ENCODE assay signal across 14 mouse cellular contexts in genomic region chr13:118835078-118835477, GRCm38 (mm10).
DNase-seq lines count a peak whose midpoint lies in the region; ATAC-seq and TF ChIP-seq lines count a peak whose summit lies in the region.
"Had no signal": no experiment of that assay in that cellular context is flagged by ENCODE, and none has a peak within 500 bp of the region (broad histone marks: within the 10 kb centered on the region; RNA-seq: fewer than 3 reads in every experiment).

No protein-coding gene starts in this region.

- H3K9ac ChIP-seq in forebrain, postnatal 0 days: no peak overlapping the region
- H3K9ac ChIP-seq in midbrain, embryonic 14.5 days (replicated peaks; ENCODE audit: low read length): no peak overlapping the region
- H3K9ac ChIP-seq in intestine, postnatal 0 days (ENCODE audit: low read depth, low read length): no peak overlapping the region
- H3K9ac ChIP-seq: embryonic facial prominence, embryonic 15.5 days; heart, embryonic 12.5 days; liver, embryonic 13.5 days had no signal

- DNase-seq in gastrocnemius, postnatal 14 days: peak; percentile 3
- no peak for DNase-seq in gastrocnemius, postnatal 4 days (ENCODE audit: low spot score in 2 of 2)
- DNase-seq in ovary, postnatal 14 days (ENCODE audit: low spot score): peak; percentile 18
- DNase-seq in ovary, adult 18-20 months (ENCODE audit: low spot score): no peak
- DNase-seq in forebrain, postnatal 0 days: peak; percentile 4
- DNase-seq in midbrain, embryonic 14.5 days: peak; percentile 53
- DNase-seq in retina, embryonic 14.5 days (ENCODE audit: low spot score): no peak
- DNase-seq: cerebellum, adult 9-11 months; kidney, postnatal 14 days; liver, embryonic 13.5 days had no signal

- no peaks in the 10 kb centered on the region for H3K9me3 ChIP-seq in forebrain, postnatal 0 days (ENCODE audit: low read length)
- H3K9me3 ChIP-seq in midbrain, embryonic 14.5 days (ENCODE audit: control insufficient read depth, low read length): no peaks in the 10 kb centered on the region
- H3K9me3 ChIP-seq in intestine, postnatal 0 days (ENCODE audit: control insufficient read depth): no peaks in the 10 kb centered on the region
- H3K9me3 ChIP-seq: embryonic facial prominence, embryonic 15.5 days; heart, embryonic 12.5 days; hindbrain, embryonic 10.5 days; liver, embryonic 13.5 days had no signal

- intact Hi-C loops in gastrocnemius, postnatal 14 days (cut with DNase I; ENCODE audit: low total_unique reads): no loop called here

- no peak overlapping the region for H3K4me3 ChIP-seq in forebrain, postnatal 0 days (ENCODE audit: low read depth, low read length)
- no peak overlapping the region for H3K4me3 ChIP-seq in midbrain, embryonic 14.5 days (replicated peaks; ENCODE audit: low read depth, low read length)
- no peak overlapping the region for H3K4me3 ChIP-seq in intestine, postnatal 0 days (ENCODE audit: low read depth, low read length)
- H3K4me3 ChIP-seq: embryonic facial prominence, embryonic 15.5 days; heart, embryonic 12.5 days; hindbrain, embryonic 10.5 days; liver, embryonic 13.5 days had no signal

- 53% methylated on average over 4 of the region's 4 CpGs for WGBS in forebrain, postnatal 0 days
- WGBS in midbrain, embryonic 14.5 days: 62% methylated on average over 4 of the region's 4 CpGs
- 68% methylated on average over 4 of the region's 4 CpGs for WGBS in intestine, postnatal 0 days

- H3K27me3 ChIP-seq in forebrain, postnatal 0 days (ENCODE audit: insufficient read depth, low read length): no peaks in the 10 kb centered on the region
- no peaks in the 10 kb centered on the region for H3K27me3 ChIP-seq in midbrain, embryonic 14.5 days (ENCODE audit: control insufficient read depth, insufficient read depth, low read length)
- no peaks in the 10 kb centered on the region for H3K27me3 ChIP-seq in intestine, postnatal 0 days (replicated peaks; ENCODE audit: control insufficient read depth, insufficient read depth, low read length)
- H3K27me3 ChIP-seq: embryonic facial prominence, embryonic 15.5 days; heart, embryonic 12.5 days; liver, embryonic 13.5 days had no signal

- no peaks in the 10 kb centered on the region for H3K36me3 ChIP-seq in forebrain, postnatal 0 days (ENCODE audit: insufficient read depth)
- no peaks in the 10 kb centered on the region for H3K36me3 ChIP-seq in midbrain, embryonic 14.5 days (ENCODE audit: control insufficient read depth, insufficient read depth, low read length)
- no peaks in the 10 kb centered on the region for H3K36me3 ChIP-seq in intestine, postnatal 0 days (ENCODE audit: control insufficient read depth, insufficient read depth)
- H3K36me3 ChIP-seq: embryonic facial prominence, embryonic 15.5 days; heart, embryonic 12.5 days; hindbrain, embryonic 10.5 days; liver, embryonic 13.5 days had no signal

- H3K4me2 ChIP-seq in forebrain, postnatal 0 days (ENCODE audit: low read depth): no peak overlapping the region
- no peak overlapping the region for H3K4me2 ChIP-seq in midbrain, embryonic 14.5 days (ENCODE audit: low read length)
- H3K4me2 ChIP-seq in intestine, postnatal 0 days (replicated peaks; ENCODE audit: low read depth): no peak overlapping the region
- H3K4me2 ChIP-seq: embryonic facial prominence, embryonic 15.5 days; heart, embryonic 12.5 days; liver, embryonic 13.5 days had no signal

- H3K27ac ChIP-seq in forebrain, postnatal 0 days (ENCODE audit: low read depth, low read length): no peak overlapping the region
- H3K27ac ChIP-seq in midbrain, embryonic 14.5 days (replicated peaks; ENCODE audit: low read depth, low read length): no peak overlapping the region
- no peak overlapping the region for H3K27ac ChIP-seq in intestine, postnatal 0 days (ENCODE audit: low read depth, low read length)
- H3K27ac ChIP-seq: embryonic facial prominence, embryonic 15.5 days; hindbrain, embryonic 10.5 days; liver, embryonic 13.5 days had no signal

- no peak for TF ChIP-seq CTCF in forebrain, postnatal 0 days (IDR thresholded peaks at IDR 0.05; ENCODE audit: low read depth)
- TF ChIP-seq CTCF in intestine, postnatal 0 days (IDR thresholded peaks at IDR 0.05; ENCODE audit: low read depth): no peak

- no peaks in the 10 kb centered on the region for H3K4me1 ChIP-seq in forebrain, postnatal 0 days (ENCODE audit: insufficient read depth)
- no peaks in the 10 kb centered on the region for H3K4me1 ChIP-seq in midbrain, embryonic 14.5 days (ENCODE audit: control insufficient read depth, insufficient read depth, low read length)
- no peaks in the 10 kb centered on the region for H3K4me1 ChIP-seq in intestine, postnatal 0 days (replicated peaks; ENCODE audit: control insufficient read depth, insufficient read depth, low read length)
- H3K4me1 ChIP-seq: embryonic facial prominence, embryonic 15.5 days; heart, embryonic 12.5 days; hindbrain, embryonic 10.5 days had no signal

- no peak for ATAC-seq in forebrain, postnatal 0 days
- ATAC-seq in midbrain, embryonic 14.5 days (ENCODE audit: low FRiP score, low TSS enrichment): peak; percentile 65
- ATAC-seq in intestine, postnatal 0 days: no peak

Comparison
In these comparisons a context has a peak if more than half of its experiments do, and no peak if none do; other contexts are left out.
1. DNase-seq: peak in gastrocnemius, postnatal 14 days (single experiment), ovary, postnatal 14 days (single experiment), forebrain, postnatal 0 days (single experiment) and midbrain, embryonic 14.5 days (single experiment); none in gastrocnemius, postnatal 4 days (0 of 2), ovary, adult 18-20 months (single experiment) and retina, embryonic 14.5 days (single experiment).